Mouse (Mus musculus) retina, embryonic 14.5 days (tissue): ENCODE results near the gene Smim7.
A peak's percentile ranks its signal among the peaks of the same experiment; 100 is the strongest.

Experiments used
- DNase-seq: peaks from one replicate; pipeline ENCODE4 v3.0.0-alpha.2; 2015; ENCODE audit warnings: low spot score

Gene Smim7

GRCm38 (mm10) chr8:72547122-72547801 lies 23.6 kb downstream of the Smim7 start:
- DNase-seq, result peak; percentile 1

GRCm38 (mm10) chr8:72539234-72539633 lies 31.7 kb downstream of the Smim7 start:
- no peak for DNase-seq

GRCm38 (mm10) chr8:72534888-72535287 lies 36.0 kb downstream of the Smim7 start:
- no peak for DNase-seq

- no peak for DNase-seq
These were observed 38.8 kb downstream of the Smim7 start for GRCm38 (mm10) chr8:72532103-72532502.

- DNase-seq, result no peak
These were observed 49.0 kb downstream of the Smim7 start for GRCm38 (mm10) chr8:72521888-72522287.

- no peak for DNase-seq
These were observed 53.4 kb downstream of the Smim7 start for GRCm38 (mm10) chr8:72517421-72517988.
